Mouse (Mus musculus): ENCODE results near the gene Agap1.

- TF ChIP-seq CTCF (IDR thresholded peaks at IDR 0.05; ENCODE audit: insufficient read depth, low read depth, low read length), result no peak
- TF ChIP-seq POLR2A (IDR thresholded peaks at IDR 0.05; ENCODE audit: insufficient read depth, low read depth, low read length), result no peak
Measured at GRCm38 (mm10) chr1:89816487-89817206, 362.0 kb downstream of the Agap1 start.
